Mouse (Mus musculus) CH12.LX (cell line): Measurements from ENCODE around the gene Hprt. TPM values are rescaled to one million over a fixed set of nuclear protein-coding genes. Genes with fewer than 3 reads are reported as not detected.
A peak's percentile ranks its signal among the peaks of the same experiment; 100 is the strongest.

Experiments used
- DNase-seq: peaks from one replicate; pipeline ENCODE4 v3.0.0-alpha.2; 2013; ENCODE audit errors: extremely low read depth
- H3K27ac ChIP-seq: 2 replicates; pipeline ENCODE4 v1.5.1; 2012; ENCODE audit warnings: low read depth, mild to moderate bottlenecking, control low read depth, moderate library complexity; ENCODE audit not compliant: insufficient read depth
- H3K27me3 ChIP-seq: replicated peaks from 2 replicates; pipeline ENCODE3; 2012; ENCODE audit warnings: inconsistent platforms
- H3K36me3 ChIP-seq, 2 experiments: replicated peaks in 1 of 2; 2 replicates each; pipeline versions ENCODE3 to v1.6.1; 2012; ENCODE audit warnings: inconsistent platforms in 1 of 2, low read length in 1 of 2, mild to moderate bottlenecking in 1 of 2, mixed read lengths in 1 of 2, moderate library complexity in 1 of 2; ENCODE audit not compliant: control insufficient read depth in 1 of 2, insufficient read depth in 1 of 2
- H3K4me1 ChIP-seq, 2 experiments: 2 replicates each; pipeline ENCODE4 v1.6.1; 2012; ENCODE audit warnings: inconsistent platforms in 1 of 2, moderate library complexity in 1 of 2; ENCODE audit not compliant: insufficient read depth in 2 of 2, control insufficient read depth in 1 of 2
- H3K4me2 ChIP-seq: 2 replicates; pipeline ENCODE4 v1.6.1; 2012; ENCODE audit warnings: low read depth, mild to moderate bottlenecking, control low read depth; ENCODE audit not compliant: poor library complexity, insufficient read depth, severe bottlenecking
- H3K4me3 ChIP-seq, 3 experiments: fragments of 150-350 bp in 1 of 3; sonication (generic) in 1 of 3; replicated peaks in 1 of 3; 2 replicates each; pipeline versions ENCODE3 to v1.5.1; 2011 to 2012; ENCODE audit warnings: low read depth in 2 of 3, low read length in 2 of 3, mild to moderate bottlenecking in 2 of 3, moderate library complexity in 2 of 3, control low read depth in 1 of 3, improper control_type of control experiment in 1 of 3, inconsistent platforms in 1 of 3, mixed read lengths in 1 of 3; ENCODE audit not compliant: poor library complexity in 1 of 3
- H3K79me2 ChIP-seq: replicated peaks from 2 replicates; pipeline ENCODE4 v1.6.1; 2012; ENCODE audit warnings: mild to moderate bottlenecking, moderate library complexity; ENCODE audit not compliant: control insufficient read depth, poor library complexity, insufficient read depth, severe bottlenecking; ENCODE audit errors: extremely low read depth
- H3K9ac ChIP-seq: 2 replicates; pipeline ENCODE4 v1.6.1; 2012; ENCODE audit warnings: low read depth, mild to moderate bottlenecking, control low read depth, moderate library complexity; ENCODE audit not compliant: insufficient read depth
- H3K9me3 ChIP-seq: replicated peaks from 2 replicates; pipeline ENCODE3; 2012; ENCODE audit warnings: low read length, inconsistent platforms, mixed read lengths
- BHLHE40 ChIP-seq: IDR thresholded peaks from 2 replicates; pipeline ENCODE4 v1.6.1; 2011; ENCODE audit warnings: mild to moderate bottlenecking, low read depth, low read length, improper control_type of control experiment
- CHD2 ChIP-seq: IDR thresholded peaks from 2 replicates; pipeline ENCODE4 v1.6.1; 2011; ENCODE audit warnings: low read length, improper control_type of control experiment
- ELF1 ChIP-seq: IDR thresholded peaks from 2 replicates; pipeline ENCODE4 v1.6.1; 2014; ENCODE audit warnings: low read depth, mild to moderate bottlenecking, inconsistent platforms, low read length, improper control_type of control experiment
- JUN ChIP-seq: IDR thresholded peaks from 2 replicates; pipeline ENCODE4 v1.6.1; 2011; ENCODE audit warnings: low read depth, mild to moderate bottlenecking, low read length, improper control_type of control experiment, moderate library complexity; ENCODE audit not compliant: insufficient read depth
- MAZ ChIP-seq: IDR thresholded peaks from 2 replicates; pipeline ENCODE4 v1.6.1; 2012; ENCODE audit warnings: low read depth, mild to moderate bottlenecking, inconsistent platforms, low read length, improper control_type of control experiment, moderate library complexity
- MXI1 ChIP-seq: IDR thresholded peaks from 2 replicates; pipeline ENCODE4 v1.6.1; 2011; ENCODE audit warnings: mild to moderate bottlenecking, low read depth, low read length, improper control_type of control experiment
- NELFE ChIP-seq: IDR thresholded peaks from 2 replicates; pipeline ENCODE4 v1.6.1; 2011; ENCODE audit warnings: low read depth, low read length, improper control_type of control experiment
- NRF1 ChIP-seq: IDR thresholded peaks from 2 replicates; pipeline ENCODE4 v1.6.1; 2014; ENCODE audit warnings: low read depth, mild to moderate bottlenecking, inconsistent platforms, low read length, improper control_type of control experiment, moderate library complexity
- PAX5 ChIP-seq: IDR thresholded peaks from 2 replicates; pipeline ENCODE4 v1.6.1; 2012; ENCODE audit warnings: low read length, inconsistent platforms, mixed read lengths
- POLR2A ChIP-seq: IDR thresholded peaks from 2 replicates; pipeline ENCODE4 v1.6.1; 2011; ENCODE audit warnings: low read depth, mild to moderate bottlenecking, improper control_type of control experiment, low read length
- RCOR1 ChIP-seq: conservative IDR thresholded peaks from 2 replicates; pipeline ENCODE4 v1.6.1; 2012; ENCODE audit warnings: low read depth, mild to moderate bottlenecking, inconsistent platforms, low read length, improper control_type of control experiment
- TCF12 ChIP-seq: IDR thresholded peaks from 2 replicates; pipeline ENCODE4 v1.6.1; 2014; ENCODE audit warnings: low read depth, mild to moderate bottlenecking, inconsistent platforms, low read length, improper control_type of control experiment
- USF2 ChIP-seq: conservative IDR thresholded peaks from 2 replicates; pipeline ENCODE4 v1.6.1; 2011; ENCODE audit warnings: low read depth, low read length, improper control_type of control experiment
- ZMIZ1 ChIP-seq: IDR thresholded peaks from 2 replicates; pipeline ENCODE4 v1.6.1; 2012; ENCODE audit warnings: low read depth, mild to moderate bottlenecking, inconsistent platforms, low read length, improper control_type of control experiment
- dilution Hi-C: fragments of 300-500 bp; cut with MboI; formaldehyde crosslinking; loops from 2 replicates; pipeline ENCODE4 v1.14.3; 2020; ENCODE audit warnings: low sequenced_read_pairs; ENCODE audit not compliant: extremely low pct_unique_long_range_greater_than_20kb, extremely low pct_ligation_motif_present
- in situ Hi-C: fragments of 300-500 bp; cut with MboI; formaldehyde crosslinking; loops from 3 replicates; pipeline ENCODE4 v1.14.3; 2019; ENCODE audit warnings: low sequenced_read_pairs, low pct_ligation_motif_present, low pct_unique_long_range_greater_than_20kb, mixed read lengths
- polyA plus RNA-seq: library from polyadenylated mRNA; unstranded; fragments of >175 nt; gene quantifications from 2 replicates; pipeline ENCODE4 v1.2.1, GENCODE M21; 2012; ENCODE audit warnings: low read depth; ENCODE audit not compliant: insufficient read length
- total RNA-seq, 2 experiments: library from RNA; depleted of rRNA; stranded (reverse); fragments of 300-350 nt in 1 of 2; fragments of >200 nt in 1 of 2; gene quantifications; 2 replicates each; pipeline ENCODE4 v1.2.3; 2012 to 2014

The Hprt gene
- total and polyA plus RNA-seq, 3 experiments, result 200 to 525 (median 355) TPM

- Histone ChIP-seq H3K79me2 (no peaks in the 10 kb centered on the region), H3K4me3 (peak overlapping the region; percentile 41 to 87 (median 63)), H3K27ac (peak overlapping the region; percentile 24; the same call in 1 of the 2 replicates), H3K9ac (peak overlapping the region; percentile 53), H3K27me3 (no peaks in the 10 kb centered on the region), H3K4me1 (0 out of 4 replicates have a peak, but pooled peaks cover 0 to 4% of the 10 kb centered on the region in 2 experiments), H3K4me2 (peak overlapping the region; percentile 30), H3K36me3 (peaks cover 0 to 4% of the 10 kb centered on the region in 2 experiments), H3K9me3 (no peaks in the 10 kb centered on the region)
- peak; percentile 52 for DNase-seq
- in situ Hi-C loops (no loop called here), dilution Hi-C loops (no loop called here)
- TF ChIP-seq MAZ (0 out of 2 replicates have a peak, but pooled peaks have one; percentile 41), USF2 (no peak), NELFE (no peak), POLR2A (peak; percentile 59; the same call in 1 of the 2 replicates), ZMIZ1 (peak; percentile 29; the same call in 1 of the 2 replicates), BHLHE40 (no peak), ELF1 (peak; percentile 29; the same call in 1 of the 2 replicates), CHD2 (peak; percentile 31; the same call in 1 of the 2 replicates), NRF1 (0 out of 2 replicates have a peak, but pooled peaks have one; percentile 35), JUN (no peak), PAX5 (no peak)
Observed at GRCm38 (mm10) chrX:53057054-53057759, 69.3 kb downstream of the Hprt start.

GRCm38 (mm10) chrX:53057760-53058090, 69.8 kb downstream of the Hprt start:
- H3K27me3 ChIP-seq, result no peaks in the 10 kb centered on the region
- no peak overlapping the region; the same call in 1 of the 2 replicates for H3K4me2 ChIP-seq
- H3K36me3 ChIP-seq, result peaks cover 0 to 4% of the 10 kb centered on the region in 2 experiments
- H3K4me3 ChIP-seq, result no peak overlapping the region
- no peak for DNase-seq
- TF ChIP-seq TCF12 (no peak), NELFE (no peak), RCOR1 (no peak), CHD2 (no peak), ZMIZ1 (no peak), MXI1 (no peak)
- 0 out of 4 replicates have a peak, but pooled peaks cover 0 to 4% of the 10 kb centered on the region in 2 experiments for H3K4me1 ChIP-seq
- in situ Hi-C loops (no loop called here), dilution Hi-C loops (no loop called here)
- H3K9ac ChIP-seq, result no peak overlapping the region
- H3K79me2 ChIP-seq, result no peaks in the 10 kb centered on the region
- no peaks in the 10 kb centered on the region for H3K9me3 ChIP-seq
- no peak overlapping the region for H3K27ac ChIP-seq
